Mouse (Mus musculus) heart, adult 18-20 months (tissue): Measurements from ENCODE around the gene Dennd1a. TPM values are rescaled to one million over a fixed set of nuclear protein-coding genes. Genes with fewer than 3 reads are reported as not detected.

Experiments used
- DNase-seq, 2 experiments: peaks; one replicate each; pipeline ENCODE4 v3.0.0; 2021 to 2022; ENCODE audit warnings: mixed read lengths in 1 of 2
- long read RNA-seq, 2 experiments: library from polyadenylated mRNA; stranded (forward); transcript quantifications; one replicate each; pipeline ENCODE4 v2.0.0; 2021
- total RNA-seq, 2 experiments: library from RNA; stranded (reverse); gene quantifications; 2 replicates each; pipeline ENCODE4 v1.2.3; 2021

Dennd1a gene
- total RNA-seq: 10 to 100 TPM; 22.9 to 27.2 TPM
- long read RNA-seq, experiment 1, partial matches to known transcripts: 0 of 3 reads
- long read RNA-seq, experiment 1, other reads (novel, unspliced or antisense): 3 of 3 reads
- long read RNA-seq, experiment 2, partial matches to known transcripts: 0 of 2 reads
- long read RNA-seq, experiment 2, other reads (novel, unspliced or antisense): 2 of 2 reads

GRCm38 (mm10) chr2:38286733-38287551 is at the start of gene Dennd1a:
Gene Dennd1a (minus strand): TSS chr2:38287390.
- DNase-seq: peak; percentile 92 to 93

DNA sequence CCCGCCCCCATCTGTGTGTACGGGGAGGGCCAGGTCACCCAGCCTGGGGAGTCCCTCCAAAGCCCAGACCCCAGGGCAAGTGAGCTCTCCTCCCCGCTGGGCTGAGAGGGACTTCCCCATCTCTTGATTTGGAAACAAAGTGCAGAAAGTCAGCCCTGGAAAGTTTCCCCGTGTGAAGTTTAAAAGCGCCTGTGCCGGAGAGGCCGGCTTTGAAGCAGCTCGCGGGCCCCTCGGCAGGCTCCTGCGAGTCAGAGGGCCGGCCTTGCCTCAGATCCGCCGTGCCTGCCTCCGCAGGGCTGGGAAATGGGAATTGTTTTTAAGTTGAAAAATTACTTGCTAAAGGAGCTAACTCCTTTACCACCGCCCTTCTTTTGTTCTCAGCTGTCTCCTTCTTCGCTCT is 49.4 kb upstream of the Dennd1a start:
- no peak for DNase-seq

- no peak for DNase-seq
Observed at GRCm38 (mm10) chr2:38333586-38334119, 46.5 kb upstream of the Dennd1a start.

GRCm38 (mm10) chr2:38326671-38327070 is 39.5 kb upstream of the Dennd1a start:
- no peak for DNase-seq

GRCm38 (mm10) chr2:38323380-38323779 is 36.2 kb upstream of the Dennd1a start:
- no peak for DNase-seq

- DNase-seq: no peak
Observed at GRCm38 (mm10) chr2:38320911-38321310, 33.7 kb upstream of the Dennd1a start.

DNA sequence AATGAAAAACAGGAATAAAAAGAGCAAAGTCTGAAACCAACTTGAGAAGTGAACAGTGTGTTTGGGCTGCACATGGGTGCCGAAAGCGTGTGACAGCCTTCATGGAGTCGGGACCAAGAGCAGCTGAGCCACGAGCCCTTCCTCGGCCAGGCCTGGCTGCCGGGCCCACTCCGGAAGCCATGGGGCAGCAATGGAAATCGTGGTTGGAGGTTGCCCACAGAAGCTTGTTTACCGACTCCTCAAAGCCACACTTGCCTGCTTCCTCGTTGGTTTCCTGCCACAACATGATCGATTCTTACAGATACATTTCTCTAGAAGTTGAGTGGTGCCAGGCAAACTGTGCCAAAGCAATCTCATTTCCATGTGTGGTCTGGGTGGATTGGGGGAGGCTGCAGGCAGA is 31.9 kb upstream of the Dennd1a start:
- no peak for DNase-seq

DNA sequence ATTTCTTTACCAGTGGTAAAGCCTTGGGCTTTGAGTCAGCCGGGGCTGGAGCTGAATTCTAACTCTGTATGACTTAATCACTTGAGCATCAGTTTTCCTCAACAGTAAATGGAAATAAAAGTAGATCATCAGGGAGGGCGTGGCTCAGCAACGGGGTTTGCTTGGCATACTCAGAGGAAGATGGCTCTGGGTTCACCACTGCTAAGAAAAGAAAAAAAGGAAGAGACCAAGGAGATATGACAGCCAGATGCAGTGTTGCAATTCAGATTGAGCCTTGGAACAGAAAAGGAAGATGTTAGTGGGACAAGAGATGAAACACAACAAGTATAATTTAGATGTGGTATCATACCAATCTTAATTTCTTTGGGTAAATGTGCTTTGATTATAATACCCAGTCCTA is 26.2 kb upstream of the Dennd1a start:
- DNase-seq: no peak

GRCm38 (mm10) chr2:38312921-38313320 is 25.7 kb upstream of the Dennd1a start:
- no peak for DNase-seq

DNA sequence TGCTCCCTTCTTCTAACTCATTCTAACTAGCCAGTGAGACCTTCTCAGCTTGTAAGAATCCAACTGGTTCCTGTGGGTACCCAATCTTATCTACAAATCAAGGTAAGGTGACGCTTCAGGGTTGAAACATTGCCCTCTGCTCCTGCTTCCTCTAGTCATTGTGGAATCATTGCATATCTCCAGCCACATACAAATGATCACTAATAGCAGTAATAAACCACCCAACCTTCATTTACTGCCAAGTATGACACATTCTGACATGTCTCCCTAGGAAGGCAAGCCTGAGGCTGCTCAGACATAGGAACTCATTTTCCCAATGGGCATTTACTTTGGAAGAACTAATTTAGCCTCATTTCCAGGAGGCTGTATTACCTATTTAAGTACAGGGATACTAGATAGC is 18.0 kb upstream of the Dennd1a start:
- DNase-seq: no peak

- DNase-seq: no peak
Observed at GRCm38 (mm10) chr2:38300941-38301340, 13.8 kb upstream of the Dennd1a start.

- DNase-seq: no peak
Observed at GRCm38 (mm10) chr2:38295939-38296338, 8.7 kb upstream of the Dennd1a start.

DNA sequence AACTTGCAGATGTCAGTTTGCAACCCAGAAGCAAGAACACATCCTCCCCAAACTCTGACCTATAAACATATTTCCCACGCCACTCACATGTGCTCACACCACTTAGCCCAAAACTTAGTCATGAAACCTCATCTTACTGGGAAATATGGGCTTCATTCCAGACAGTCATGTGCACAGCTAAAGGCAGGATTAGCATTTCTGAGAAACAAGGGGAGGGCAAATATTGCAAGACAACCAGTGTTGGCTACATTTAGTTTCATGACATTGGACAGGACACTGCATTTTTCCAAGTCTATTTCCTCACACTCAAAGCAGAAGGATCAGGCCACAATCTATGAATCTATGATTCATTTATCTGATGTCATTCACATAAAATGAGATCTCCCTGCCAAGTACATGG is 4.3 kb upstream of the Dennd1a start:
- peak in 1 of 2 experiments; percentile 28 for DNase-seq

- no peak for DNase-seq
Observed at GRCm38 (mm10) chr2:38288226-38288625, 1.0 kb upstream of the Dennd1a start.

- no peak for DNase-seq
Observed at GRCm38 (mm10) chr2:38286433-38286732, 807 bp downstream of the Dennd1a start.

- DNase-seq: no peak
Observed at GRCm38 (mm10) chr2:38285781-38286432, 1.3 kb downstream of the Dennd1a start.

DNA sequence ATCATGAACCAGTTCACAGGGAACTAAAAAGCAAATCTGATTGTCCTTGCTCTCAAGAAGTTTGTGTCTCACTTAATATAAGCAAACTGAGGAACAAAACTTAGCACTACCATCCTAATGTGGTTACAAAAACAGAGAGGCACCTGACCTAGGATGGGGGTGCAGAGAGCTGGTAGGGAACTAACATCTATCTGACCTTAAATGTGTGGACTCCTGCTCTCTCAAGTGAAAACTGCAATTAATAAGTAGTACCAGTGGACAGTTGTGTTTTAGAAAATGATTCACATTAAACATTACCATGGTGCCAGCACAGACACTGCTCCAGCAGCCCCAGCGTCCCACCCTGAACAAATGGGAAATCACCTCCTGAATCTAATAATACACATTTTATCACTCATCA is 3.2 kb downstream of the Dennd1a start:
- no peak for DNase-seq

GRCm38 (mm10) chr2:38280376-38280775 is 6.8 kb downstream of the Dennd1a start:
- no peak for DNase-seq

DNA sequence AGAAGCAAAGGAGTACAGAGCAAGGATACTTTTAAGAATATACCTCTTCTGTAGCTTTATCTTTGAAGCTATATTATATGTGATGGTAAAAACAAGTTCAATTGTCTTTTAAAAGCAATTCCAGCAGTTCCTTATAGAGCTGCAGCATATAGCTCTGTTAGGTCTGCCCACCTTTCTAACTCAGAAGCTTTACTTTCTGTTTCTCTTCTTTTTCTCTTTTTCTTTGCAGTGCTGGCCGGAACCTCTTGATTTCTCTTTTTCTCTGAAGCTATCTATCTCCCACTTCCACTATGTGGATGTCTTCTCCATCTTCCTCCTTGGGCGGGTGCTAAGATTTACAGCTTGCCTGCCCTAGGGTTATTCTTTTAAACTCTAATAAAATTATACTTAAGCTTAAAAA is 12.2 kb downstream of the Dennd1a start:
- DNase-seq: no peak

DNA sequence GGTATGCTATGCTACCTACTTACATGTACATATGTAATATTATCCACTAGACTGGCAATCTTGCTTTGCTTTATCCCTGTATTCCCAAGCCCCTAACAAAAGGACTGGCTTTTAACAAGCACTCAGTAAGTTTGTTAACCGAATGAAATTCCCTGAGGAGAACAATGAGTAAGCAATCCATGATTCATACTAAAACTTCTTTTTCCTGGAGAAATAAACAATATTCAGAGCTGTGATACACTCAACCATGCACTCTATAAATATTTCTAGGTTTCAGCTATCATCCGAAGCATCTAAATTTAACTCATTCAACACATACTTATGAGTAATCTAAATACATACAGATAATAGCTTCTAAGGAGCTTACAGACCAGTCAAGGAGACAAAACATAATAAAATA is 23.5 kb downstream of the Dennd1a start:
- no peak for DNase-seq

- no peak for DNase-seq
Observed at GRCm38 (mm10) chr2:38259052-38259451, 28.1 kb downstream of the Dennd1a start.

GRCm38 (mm10) chr2:38237616-38238015 is 49.6 kb downstream of the Dennd1a start:
- no peak for DNase-seq

DNA sequence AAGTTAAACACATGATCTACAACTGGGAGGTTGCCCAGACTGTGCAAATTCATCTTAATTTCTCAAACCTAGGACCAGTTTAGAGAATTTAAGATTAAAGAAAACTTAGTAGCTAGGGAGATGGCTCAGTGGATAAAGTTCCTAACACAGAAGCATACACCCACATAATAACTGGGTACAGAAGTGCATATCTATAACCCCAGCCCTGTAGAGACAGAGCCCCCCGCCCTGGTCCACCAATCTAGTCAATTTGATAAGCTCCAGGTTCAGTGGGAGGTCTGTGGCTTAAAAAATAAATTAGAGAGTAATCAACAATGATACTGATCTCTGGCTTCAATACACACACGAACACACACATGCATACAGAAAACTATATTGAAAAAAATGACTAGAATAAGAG is 51.6 kb downstream of the Dennd1a start:
- no peak for DNase-seq
